Mouse (Mus musculus): ENCODE measurements around the gene Cyp2c66.
"Not testable (repeated sequence)": the region's sequence is repeated elsewhere in the genome, so short reads cannot be mapped to it uniquely, and the experiment has no call there.

DNA sequence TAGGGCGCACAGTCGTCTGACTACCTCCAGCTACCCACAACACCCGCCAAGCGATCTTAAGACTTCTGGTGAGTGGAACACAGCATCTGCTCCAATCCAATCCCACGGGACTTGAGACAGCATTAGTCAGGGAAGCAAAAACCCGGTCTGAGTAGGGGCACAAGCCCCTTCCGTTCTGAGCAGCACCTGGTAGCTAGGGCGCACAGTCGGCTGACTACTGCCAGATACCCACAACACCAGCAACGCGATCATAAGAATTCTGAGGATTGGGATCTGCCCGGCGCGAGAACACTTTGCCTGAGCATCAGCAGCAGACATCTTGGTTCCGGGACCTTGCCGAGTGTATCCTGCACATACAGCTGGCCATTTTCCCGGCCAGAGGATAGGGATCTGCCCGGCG is 43.1 kb downstream of the Cyp2c66 start:
- TF ChIP-seq GATA1 (IDR thresholded peaks at IDR 0.05; ENCODE audit: borderline replicate concordance, low read length); FLI1 (IDR thresholded peaks at IDR 0.05; ENCODE audit: low read length): not testable (repeated sequence)

Measured in megakaryocyte, embryonic 14.5 days (primary cell).